ENCODE assay signal across 23 mouse cellular contexts in the genomic region with DNA sequence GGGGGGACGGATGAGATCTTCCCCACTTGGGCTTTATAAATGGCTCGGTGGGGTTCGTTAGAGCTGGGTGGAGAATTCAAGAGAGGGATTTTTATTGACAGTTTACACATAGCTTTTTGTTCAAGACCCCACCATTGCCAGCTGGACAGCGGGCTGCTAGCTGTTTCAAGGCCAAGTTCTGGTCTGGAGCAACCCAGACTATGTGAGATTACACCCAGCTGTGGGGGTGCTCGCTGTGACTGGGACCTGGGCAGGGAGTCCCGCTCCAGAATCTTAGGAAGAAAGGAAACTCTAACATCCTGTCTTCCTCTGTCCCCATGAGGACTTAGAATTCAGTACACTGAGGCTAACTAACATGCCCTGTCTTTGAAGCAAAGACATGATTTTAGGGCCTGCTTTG. TPM values are rescaled to one million over a fixed set of nuclear protein-coding genes. Genes with fewer than 3 reads are reported as not detected.
DNase-seq lines count a peak whose midpoint lies in the region; ATAC-seq lines count a peak whose summit lies in the region.
"Had no signal": no experiment of that assay in that cellular context is flagged by ENCODE, and none has a peak within 500 bp of the region (broad histone marks: within the 10 kb centered on the region; RNA-seq: fewer than 3 reads in every experiment).

No protein-coding gene starts in this region.

- H3K9ac ChIP-seq in heart, embryonic 11.5 days (ENCODE audit: low read depth, low read length): no peak overlapping the region
- H3K9ac ChIP-seq: embryonic facial prominence, embryonic 15.5 days; heart, embryonic 15.5 days; hindbrain, embryonic 13.5 days had no signal

- no peak overlapping the region for H3K4me3 ChIP-seq in heart, embryonic 11.5 days (ENCODE audit: low read depth, low read length)
- H3K4me3 ChIP-seq: embryonic facial prominence, embryonic 15.5 days; erythroblast, embryonic 14.5 days; forebrain, embryonic 10.5 days; heart, embryonic 15.5 days; hindbrain, embryonic 13.5 days had no signal

- no peaks in the 10 kb centered on the region for H3K27me3 ChIP-seq in heart, embryonic 11.5 days (ENCODE audit: control insufficient read depth, insufficient read depth, low read length)
- H3K27me3 ChIP-seq: embryonic facial prominence, embryonic 15.5 days; heart, embryonic 15.5 days; hindbrain, embryonic 13.5 days had no signal

- ATAC-seq in heart, embryonic 11.5 days (replicated peaks; ENCODE audit: insufficient number of reproducible peaks, low FRiP score, low TSS enrichment): no peak
- ATAC-seq: CD4-positive, CD25-positive, alpha-beta regulatory T cell, adult 4 months; forebrain, embryonic 14.5 days; hindbrain, postnatal 0 days had no signal

- H3K4me1 ChIP-seq in heart, embryonic 11.5 days (ENCODE audit: control insufficient read depth, insufficient read depth, low read length): no peaks in the 10 kb centered on the region
- H3K4me1 ChIP-seq: heart, embryonic 15.5 days; hindbrain, embryonic 13.5 days had no signal

- 78% methylated on average over 6 of the region's 6 CpGs for WGBS in heart, embryonic 11.5 days (ENCODE audit: insufficient replicate concordance)

- no peak overlapping the region for H3K27ac ChIP-seq in heart, embryonic 11.5 days (ENCODE audit: low read depth, low read length)
- H3K27ac ChIP-seq: embryonic facial prominence, embryonic 15.5 days; forebrain, embryonic 10.5 days; heart, embryonic 15.5 days; hindbrain, embryonic 13.5 days; hindbrain, postnatal 0 days had no signal

- H3K36me3 ChIP-seq in heart, embryonic 11.5 days (ENCODE audit: control insufficient read depth, insufficient read depth, low read length): no peaks in the 10 kb centered on the region
- H3K36me3 ChIP-seq: embryonic facial prominence, embryonic 15.5 days; forebrain, embryonic 10.5 days; G1E; heart, embryonic 15.5 days; hindbrain, embryonic 13.5 days had no signal

- no peaks in the 10 kb centered on the region for H3K9me3 ChIP-seq in heart, embryonic 11.5 days (replicated peaks; ENCODE audit: control insufficient read depth, low read length)
- H3K9me3 ChIP-seq: embryonic facial prominence, embryonic 15.5 days; forebrain, embryonic 10.5 days; G1E; heart, embryonic 15.5 days; hindbrain, embryonic 13.5 days had no signal

- no peak overlapping the region for H3K4me2 ChIP-seq in heart, embryonic 11.5 days
- H3K4me2 ChIP-seq: embryonic facial prominence, embryonic 15.5 days; heart, embryonic 15.5 days; hindbrain, embryonic 13.5 days had no signal

- DNase-seq in heart, adult 18-20 months: peak; percentile 38 to 50
- peak; percentile 62 for DNase-seq in lung, postnatal 10 days
- DNase-seq in lung, postnatal 25 days (ENCODE audit: low spot score): no peak
- DNase-seq in urinary bladder, postnatal 14 days (ENCODE audit: low spot score): peak; percentile 22
- no peak for DNase-seq in urinary bladder, postnatal 25 days (ENCODE audit: low spot score)
- peak; percentile 13 to 44 for DNase-seq in lung, postnatal 4 days
- DNase-seq in yolk sac, embryonic 10.5 days (ENCODE audit: low spot score): no peak
- DNase-seq: adrenal gland, adult 8-10 months; adrenal gland, postnatal 36 days; cerebellum, adult 2 months; cerebellum, postnatal 14 days; embryo, embryonic 11 days; gastrocnemius, postnatal 10 days had no signal

RNA-seq across cellular contexts. Expression of gene Ttc32, which starts 33.8 kb away (rescaled TPM):
- 10 to 100 TPM; 24.0 to 29.5 TPM for total RNA-seq in heart, adult 18-20 months (2021)
- polyA plus RNA-seq in heart, embryonic 11.5 days (2014; fragmentation: Nextera tagmentation; extraction: Ambion mirVana): 13.2 and 13.7 TPM in 2 replicates
- polyA plus RNA-seq: G1E had no signal

Comparison
In these comparisons a context has a peak if more than half of its experiments do, and no peak if none do; other contexts are left out.
1. DNase-seq: peak in heart, adult 18-20 months (2 of 2), lung, postnatal 10 days (single experiment), urinary bladder, postnatal 14 days (single experiment) and lung, postnatal 4 days (2 of 2); none in lung, postnatal 25 days (single experiment), urinary bladder, postnatal 25 days (single experiment) and yolk sac, embryonic 10.5 days (single experiment).